Mouse (Mus musculus) Patski (cell line): ENCODE data around the gene Ece1. TPM values are rescaled to one million over a fixed set of nuclear protein-coding genes. Genes with fewer than 3 reads are reported as not detected.

Source experiments
- ATAC-seq: fragments of 100-300 bp; one replicate; pipeline ENCODE4 v1.8.0; 2021
- CTCF ChIA-PET: fragments of 350-600 bp; sonication (Branson Sonifier 250); formaldehyde crosslinking; loops from one replicate; lab custom pipeline; 2022; ENCODE audit warnings: inconsistent platforms; lab: Charles Lee
- POLR2A ChIA-PET: fragments of 350-600 bp; sonication (Branson Sonifier 250); formaldehyde crosslinking; loops from one replicate; lab custom pipeline; 2022; ENCODE audit warnings: antibody characterized with exemption, inconsistent platforms; lab: Charles Lee
- DNase-seq: peaks from one replicate; pipeline ENCODE4 v3.0.0-alpha.2; 2011; ENCODE audit warnings: low read depth, low spot score
- H3K27me3 ChIP-seq: fragments of 371-371 bp; one replicate; pipeline ENCODE4 v1.5.1; 2021
- CTCF ChIP-seq: fragments of 100-300 bp; IDR thresholded peaks from one replicate; pipeline ENCODE4 v1.5.1; 2021
- in situ Hi-C: fragments of 300-500 bp; cut with MboI; formaldehyde crosslinking; loops from 3 replicates; pipeline ENCODE4 v1.11.1; 2018; ENCODE audit warnings: low pct_unique_long_range_greater_than_20kb, mixed read lengths
- polyA plus RNA-seq: library from polyadenylated mRNA; unstranded; gene quantifications from one replicate; pipeline ENCODE4 v1.2.3, GENCODE M21; 2021

Ece1 gene
- polyA plus RNA-seq, 1 experiment from 2014 or later, result 147 TPM

- no peak for TF ChIP-seq CTCF
- no peak for DNase-seq
- ChIA-PET POLR2A (interaction anchor here (1.1 kb wide), 1 partner anchor 16 kb away, joined by 3 read pairs; no protein-coding TSS in a partner anchor), CTCF (interaction anchor here (0.7 to 1.3 kb wide), 2 partner anchors 9 to 24 kb away, joined by 3 read pairs; no protein-coding TSS in a partner anchor)
- no peaks in the 10 kb centered on the region for H3K27me3 ChIP-seq
- in situ Hi-C loops, result no loop called here
- ATAC-seq, result no peak
Measured at GRCm38 (mm10) chr4:137867225-137867624, 5.2 kb downstream of the Ece1 start.

GRCm38 (mm10) chr4:137867675-137868257 lies 5.7 kb downstream of the Ece1 start:
- TF ChIP-seq CTCF, result no peak
- DNase-seq, result no peak
- no peak for ATAC-seq
- in situ Hi-C loops, result no loop called here
- ChIA-PET CTCF (interaction anchor here (1.3 kb wide), 1 partner anchor 8 kb away, joined by 3 read pairs; no protein-coding TSS in a partner anchor), POLR2A (interaction anchor here (0.8 to 1.1 kb wide), 2 partner anchors 16 to 17 kb away, joined by 3 read pairs; no protein-coding TSS in a partner anchor)
- H3K27me3 ChIP-seq, result no peaks in the 10 kb centered on the region

DNA sequence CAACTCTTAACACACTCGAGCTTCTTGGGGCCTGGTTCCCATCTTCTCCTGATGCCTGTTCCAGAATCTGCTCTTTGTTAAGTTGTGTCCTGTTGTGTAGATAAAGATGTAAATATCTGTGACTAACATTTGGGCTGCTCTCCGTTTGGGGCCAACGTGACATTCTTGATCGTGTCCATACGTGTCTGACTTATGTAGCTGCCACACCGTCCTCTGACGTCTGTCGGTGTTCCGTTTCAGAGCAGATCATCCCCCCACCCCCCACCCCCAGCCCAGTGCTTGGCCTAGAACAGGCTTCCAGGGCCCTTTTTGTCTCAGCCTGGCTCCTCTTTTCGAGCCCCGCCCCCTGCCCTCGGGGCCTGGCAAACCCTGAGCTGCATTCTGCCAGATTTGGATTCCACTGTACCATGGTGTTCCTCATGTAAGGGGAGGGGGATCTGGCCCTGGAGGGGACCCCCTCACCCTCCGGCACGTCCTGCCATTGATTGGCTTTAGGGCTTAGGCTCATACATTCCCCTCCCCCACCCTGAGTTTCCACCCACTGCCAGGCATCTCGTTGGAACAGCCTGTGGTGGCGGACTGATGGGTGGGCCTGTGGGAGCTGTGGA lies 7.7 kb downstream of the Ece1 start:
- ATAC-seq (no peak), DNase-seq (no peak)
- CTCF ChIA-PET, result no interaction called here
- POLR2A ChIA-PET, result no interaction called here
- in situ Hi-C loops, result no loop called here
- TF ChIP-seq CTCF, result no peak
- H3K27me3 ChIP-seq, result no peaks in the 10 kb centered on the region

- TF ChIP-seq CTCF, result no peak
- CTCF ChIA-PET, result interaction anchor here (0.9 to 1.6 kb wide), 2 partner anchors 14 to 66 kb away, joined by 3 read pairs; no protein-coding TSS in a partner anchor
- POLR2A ChIA-PET, result no interaction called here
- H3K27me3 ChIP-seq, result no peaks in the 10 kb centered on the region
- ATAC-seq, result no peak
- in situ Hi-C loops, result no loop called here
- DNase-seq, result no peak
Measured at GRCm38 (mm10) chr4:137870979-137871378, 8.9 kb downstream of the Ece1 start.

- no peak for TF ChIP-seq CTCF
- ATAC-seq (no peak), DNase-seq (no peak)
- ChIA-PET POLR2A (no interaction called here), CTCF (interaction anchor here (0.9 to 1.6 kb wide), 2 partner anchors 14 to 65 kb away, joined by 3 read pairs; no protein-coding TSS in a partner anchor)
- no peaks in the 10 kb centered on the region for H3K27me3 ChIP-seq
- in situ Hi-C loops, result no loop called here
Measured at GRCm38 (mm10) chr4:137871431-137871830, 9.4 kb downstream of the Ece1 start.

- CTCF ChIA-PET, result no interaction called here
Measured at GRCm38 (mm10) chr4:137874337-137874736, 12.3 kb downstream of the Ece1 start.

GRCm38 (mm10) chr4:137874826-137875225 lies 12.8 kb downstream of the Ece1 start:
- ATAC-seq (no peak), DNase-seq (no peak)
- TF ChIP-seq CTCF, result no peak
- H3K27me3 ChIP-seq, result no peaks in the 10 kb centered on the region
- CTCF ChIA-PET, result no interaction called here
- in situ Hi-C loops, result no loop called here
- POLR2A ChIA-PET, result no interaction called here

More at GRCm38 (mm10) chr4:137874337-137874736, 12.3 kb downstream of the Ece1 start:
- POLR2A ChIA-PET, result no interaction called here
- in situ Hi-C loops, result no loop called here
- DNase-seq (no peak), ATAC-seq (no peak)
- TF ChIP-seq CTCF, result no peak
- H3K27me3 ChIP-seq, result no peaks in the 10 kb centered on the region

- no peaks in the 10 kb centered on the region for H3K27me3 ChIP-seq
- POLR2A ChIA-PET, result interaction anchor here (1.1 kb wide), 1 partner anchor 14 kb away, joined by 3 read pairs; no protein-coding TSS in a partner anchor
- CTCF ChIA-PET, result no interaction called here
- in situ Hi-C loops, result no loop called here
- ATAC-seq, result no peak
- DNase-seq, result no peak
- TF ChIP-seq CTCF, result no peak
Measured at GRCm38 (mm10) chr4:137875466-137876092, 13.5 kb downstream of the Ece1 start.

DNA sequence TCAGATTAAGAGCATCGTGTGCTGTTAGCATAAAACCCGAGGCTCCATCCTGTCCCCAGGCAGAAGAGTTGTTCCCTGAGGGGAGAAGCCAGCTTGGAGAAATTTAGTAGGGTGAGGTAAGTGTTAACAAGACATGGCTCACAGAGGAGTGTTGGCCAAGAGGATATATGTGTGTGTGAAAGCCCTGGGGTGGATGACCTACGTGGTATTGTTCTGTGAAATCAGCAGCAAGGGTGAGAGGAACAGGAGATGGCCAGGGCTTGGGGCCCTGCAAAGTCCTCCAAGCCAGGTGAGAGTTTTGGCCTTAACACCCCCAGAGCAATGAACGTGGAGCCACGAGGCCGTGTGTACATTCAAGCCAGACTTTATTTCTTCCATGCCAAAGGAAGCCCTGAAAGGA lies 14.8 kb downstream of the Ece1 start:
- ATAC-seq, result no peak
- in situ Hi-C loops, result no loop called here
- DNase-seq, result no peak
- POLR2A ChIA-PET, result interaction anchor here (1.5 kb wide), 1 partner anchor 14 kb away, joined by 5 read pairs; the partner anchor contains the start of gene Ece1
- CTCF ChIA-PET, result interaction anchor here (1.3 kb wide), 1 partner anchor 13 kb away, joined by 3 read pairs; no protein-coding TSS in a partner anchor
- TF ChIP-seq CTCF, result no peak
- H3K27me3 ChIP-seq, result no peaks in the 10 kb centered on the region

DNA sequence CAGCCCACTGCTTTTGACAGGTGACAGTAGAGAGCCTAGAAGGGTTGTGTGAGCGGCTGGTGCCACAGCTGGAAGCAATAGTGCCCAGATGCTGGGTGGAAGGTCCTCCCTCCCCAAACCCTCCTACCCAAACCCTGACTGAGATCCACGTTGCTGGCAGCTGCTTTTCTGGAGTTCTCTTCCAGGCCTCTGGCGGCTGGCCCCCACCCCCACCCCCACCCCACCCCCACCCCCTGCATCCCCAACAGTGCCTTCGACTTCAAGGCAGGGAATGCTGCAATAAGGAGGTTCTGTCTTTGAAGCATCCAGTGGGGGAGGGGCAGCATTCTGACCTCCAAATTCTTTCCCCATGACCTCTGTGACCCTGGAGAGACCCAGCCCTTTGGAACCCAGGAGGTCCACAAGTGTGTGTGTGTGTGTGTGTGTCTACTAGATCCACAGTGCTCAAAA lies 15.4 kb downstream of the Ece1 start:
- POLR2A ChIA-PET, result interaction anchor here (1.5 kb wide), 1 partner anchor 15 kb away, joined by 5 read pairs; the partner anchor contains the start of gene Ece1
- no peak for TF ChIP-seq CTCF
- DNase-seq, result no peak
- ATAC-seq, result no peak
- in situ Hi-C loops, result no loop called here
- CTCF ChIA-PET, result interaction anchor here (1.3 kb wide), 1 partner anchor 14 kb away, joined by 3 read pairs; no protein-coding TSS in a partner anchor
- no peaks in the 10 kb centered on the region for H3K27me3 ChIP-seq
